Mouse (Mus musculus) heart, embryonic 15.5 days (tissue): Measurements from ENCODE around the gene Rcn3. TPM values are rescaled to one million over a fixed set of nuclear protein-coding genes. Genes with fewer than 3 reads are reported as not detected.
A peak's percentile ranks its signal among the peaks of the same experiment; 100 is the strongest.

Experiments used
- ATAC-seq: fragments of 200-750 bp; cut with Nextera tagmentation; replicated peaks from 2 replicates; pipeline ENCODE4 v1.8.0; 2017; ENCODE audit warnings: low read depth, moderate TSS enrichment; ENCODE audit not compliant: insufficient number of reproducible peaks, insufficient read depth, low FRiP score
- H3K27ac ChIP-seq: fragments of 300-500 bp; sonication (generic); 2 replicates; pipeline ENCODE4 v1.5.1; 2015; ENCODE audit warnings: mild to moderate bottlenecking, inconsistent platforms
- H3K27me3 ChIP-seq: fragments of 300-500 bp; sonication (generic); 2 replicates; pipeline ENCODE4 v1.6.1; 2015; ENCODE audit warnings: inconsistent platforms
- H3K36me3 ChIP-seq: fragments of 300-500 bp; sonication (generic); 2 replicates; pipeline ENCODE4 v1.6.1; 2015; ENCODE audit warnings: mild to moderate bottlenecking, inconsistent platforms
- H3K4me1 ChIP-seq: fragments of 300-500 bp; sonication (generic); replicated peaks from 2 replicates; pipeline ENCODE4 v1.6.1; 2015; ENCODE audit warnings: inconsistent platforms
- H3K4me2 ChIP-seq: fragments of 300-500 bp; sonication (generic); 2 replicates; pipeline ENCODE4 v1.6.1; 2015; ENCODE audit warnings: inconsistent platforms, mild to moderate bottlenecking, moderate library complexity
- H3K4me3 ChIP-seq: fragments of 300-500 bp; sonication (generic); 2 replicates; pipeline ENCODE4 v1.5.1; 2015; ENCODE audit warnings: mild to moderate bottlenecking, inconsistent platforms
- H3K9ac ChIP-seq: fragments of 300-500 bp; sonication (generic); 2 replicates; pipeline ENCODE4 v1.6.1; 2015; ENCODE audit warnings: mild to moderate bottlenecking, inconsistent platforms
- H3K9me3 ChIP-seq: fragments of 300-500 bp; sonication (generic); replicated peaks from 2 replicates; pipeline ENCODE4 v1.6.1; 2016; ENCODE audit warnings: inconsistent platforms
- WGBS: fragments of 180-500 bp; shearing (Covaris S2); methylation state at CpG from one replicate; pipeline ENCODE4 v1.1.7; 2015; ENCODE audit warnings: mixed read lengths; 5-methylcytosine and 5-hydroxymethylcytosine counted together
- polyA plus RNA-seq: library from polyadenylated mRNA; unstranded; fragments of >200 nt; fragmentation: Nextera tagmentation; extraction: Ambion mirVana; gene quantifications from 2 replicates; pipeline ENCODE4 v1.2.1, GENCODE M21; 2015

Rcn3 gene
- 223 and 285 TPM in 2 replicates for polyA plus RNA-seq

GRCm38 (mm10) chr7:45092048-45092447, at the start of gene Rcn3:
Gene Rcn3, minus strand, starts transcription at chr7:45092221.
- Histone ChIP-seq H3K9me3 (no peaks in the 10 kb centered on the region), H3K36me3 (peaks cover 19% of the 10 kb centered on the region), H3K27me3 (no peaks in the 10 kb centered on the region), H3K4me2 (peak within 1 kb of the TSS; percentile 73), H3K4me3 (peak within 1 kb of the TSS; percentile 59), H3K27ac (peak within 1 kb of the TSS; percentile 81), H3K9ac (peak within 1 kb of the TSS; percentile 54), H3K4me1 (peaks cover 23% of the 10 kb centered on the region)
- peak; percentile 94 for ATAC-seq
- WGBS, result under 1% methylated on average over 16 of the region's 16 CpGs

GRCm38 (mm10) chr7:45141319-45141718, 49.3 kb upstream of the Rcn3 start:
- Histone ChIP-seq H3K9me3 (no peaks in the 10 kb centered on the region), H3K27ac (no peak overlapping the region), H3K4me1 (peaks cover 4% of the 10 kb centered on the region; the same call in 1 of the 2 replicates), H3K27me3 (no peaks in the 10 kb centered on the region), H3K4me3 (no peak overlapping the region), H3K4me2 (no peak overlapping the region), H3K36me3 (0 out of 2 replicates have a peak, but pooled peaks cover 11% of the 10 kb centered on the region), H3K9ac (no peak overlapping the region)
- WGBS, result 89% methylated on average over 3 of the region's 3 CpGs
- ATAC-seq, result no peak

GRCm38 (mm10) chr7:45139904-45140723, 48.1 kb upstream of the Rcn3 start:
- Histone ChIP-seq H3K9ac (no peak overlapping the region), H3K9me3 (no peaks in the 10 kb centered on the region), H3K27ac (no peak overlapping the region), H3K4me2 (no peak overlapping the region), H3K27me3 (no peaks in the 10 kb centered on the region), H3K4me3 (no peak overlapping the region), H3K36me3 (0 out of 2 replicates have a peak, but pooled peaks cover 5% of the 10 kb centered on the region), H3K4me1 (peaks cover 9% of the 10 kb centered on the region)
- ATAC-seq, result no peak
- WGBS, result 70% methylated on average over 8 of the region's 8 CpGs

DNA sequence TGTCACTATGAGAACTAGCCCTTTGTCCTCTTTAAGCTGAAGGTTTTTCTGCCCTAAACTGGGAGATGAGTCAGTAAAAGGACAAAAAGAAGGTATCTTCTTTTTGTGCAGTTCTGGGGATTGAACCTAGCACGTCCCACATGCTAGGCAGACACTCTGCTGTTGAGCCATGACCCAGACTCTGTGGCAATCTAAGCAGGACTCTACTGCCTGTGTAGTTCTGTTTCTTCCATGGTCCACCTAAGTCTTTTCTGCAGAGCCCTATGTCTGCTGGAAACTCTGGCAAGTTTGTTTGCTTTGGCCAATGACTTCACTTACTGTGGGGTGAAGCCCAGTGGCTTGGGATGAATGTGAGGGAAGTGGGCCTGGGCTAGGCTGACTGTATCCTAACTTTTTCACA, 46.4 kb upstream of the Rcn3 start:
- Histone ChIP-seq H3K27ac (no peak overlapping the region), H3K4me3 (no peak overlapping the region), H3K9ac (no peak overlapping the region), H3K9me3 (no peaks in the 10 kb centered on the region), H3K27me3 (no peaks in the 10 kb centered on the region), H3K4me2 (no peak overlapping the region), H3K4me1 (peaks cover 20% of the 10 kb centered on the region), H3K36me3 (no peaks in the 10 kb centered on the region)
- 84% methylated on average over 1 of the region's 1 CpGs for WGBS
- ATAC-seq, result no peak

- WGBS, result 57% methylated on average over 12 of the region's 12 CpGs
- no peak for ATAC-seq
- Histone ChIP-seq H3K27me3 (no peaks in the 10 kb centered on the region), H3K9me3 (no peaks in the 10 kb centered on the region), H3K27ac (no peak overlapping the region), H3K9ac (no peak overlapping the region), H3K4me1 (peaks cover 20% of the 10 kb centered on the region), H3K4me2 (no peak overlapping the region), H3K36me3 (no peaks in the 10 kb centered on the region), H3K4me3 (no peak overlapping the region)
Measured at GRCm38 (mm10) chr7:45137171-45138006, 45.4 kb upstream of the Rcn3 start.

DNA sequence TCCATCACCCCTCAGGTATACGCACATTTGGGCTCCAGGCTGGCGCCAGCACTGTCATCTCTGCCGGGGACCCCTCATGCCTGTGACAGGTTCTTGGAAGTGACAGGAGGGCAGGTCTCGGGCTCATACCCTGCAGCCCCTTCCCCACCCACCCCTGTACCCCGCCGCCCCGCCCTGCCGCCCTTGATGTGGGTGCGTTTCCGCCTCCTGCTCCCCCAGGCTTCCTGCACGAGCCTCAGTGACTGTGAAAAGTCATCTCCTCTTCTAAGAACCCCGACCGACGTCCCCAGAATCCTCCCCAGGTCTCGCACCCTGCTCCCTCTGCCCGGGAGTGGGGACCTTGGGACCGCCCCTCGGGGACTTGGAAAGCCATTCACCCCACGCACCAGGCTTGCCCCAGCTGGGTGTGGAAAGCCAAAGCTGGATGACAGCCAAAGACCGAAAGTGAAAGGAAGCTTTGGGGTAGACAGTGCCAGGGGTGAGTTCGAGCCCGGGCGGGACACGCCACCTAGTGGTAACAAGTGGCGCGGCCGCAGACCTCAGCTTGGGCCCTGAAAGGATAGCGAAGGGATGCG, 44.1 kb upstream of the Rcn3 start, which contains the start of the genes Gm45713 and Flt3l:
Gene Gm45713 (minus strand): TSS at position 239 of the 575 bp plus-strand sequence.
Gene Flt3l (minus strand): TSS at position 440 of the 575 bp plus-strand sequence.
- H3K27ac ChIP-seq, result peak within 1 kb of the TSS; percentile 29; the same call in 1 of the 2 replicates
- H3K9ac ChIP-seq, result peak within 1 kb of the TSS; percentile 65
- peak within 1 kb of the TSS; percentile 78 for H3K4me2 ChIP-seq
- peak; percentile 77 for ATAC-seq
- WGBS, result 2% methylated on average over 29 of the region's 29 CpGs
- H3K4me3 ChIP-seq, result peak within 1 kb of the TSS; percentile 59
- no peaks in the 10 kb centered on the region for H3K36me3 ChIP-seq
- H3K9me3 ChIP-seq, result no peaks in the 10 kb centered on the region
- no peaks in the 10 kb centered on the region for H3K27me3 ChIP-seq
- peaks cover 20% of the 10 kb centered on the region for H3K4me1 ChIP-seq

- H3K9me3 ChIP-seq, result no peaks in the 10 kb centered on the region
- no peaks in the 10 kb centered on the region for H3K27me3 ChIP-seq
- ATAC-seq, result no peak
- H3K4me2 ChIP-seq, result peak overlapping the region; percentile 78
- WGBS, result 69% methylated on average over 3 of the region's 3 CpGs
- H3K9ac ChIP-seq, result no peak overlapping the region
- peaks cover 20% of the 10 kb centered on the region for H3K4me1 ChIP-seq
- H3K4me3 ChIP-seq, result peak overlapping the region; percentile 59
- H3K27ac ChIP-seq, result no peak overlapping the region
- H3K36me3 ChIP-seq, result no peaks in the 10 kb centered on the region
Measured at GRCm38 (mm10) chr7:45135370-45135769, 43.3 kb upstream of the Rcn3 start.

GRCm38 (mm10) chr7:45134544-45135026, 42.6 kb upstream of the Rcn3 start:
- Histone ChIP-seq H3K36me3 (no peaks in the 10 kb centered on the region), H3K27ac (no peak overlapping the region), H3K9ac (no peak overlapping the region), H3K27me3 (no peaks in the 10 kb centered on the region), H3K9me3 (no peaks in the 10 kb centered on the region), H3K4me2 (peak overlapping the region; percentile 78; the same call in 1 of the 2 replicates), H3K4me3 (no peak overlapping the region; the same call in 1 of the 2 replicates), H3K4me1 (peaks cover 25% of the 10 kb centered on the region)
- WGBS, result 13% methylated on average over 12 of the region's 12 CpGs
- ATAC-seq, result 0 out of 2 replicates have a peak, but pooled peaks have one; percentile 25

DNA sequence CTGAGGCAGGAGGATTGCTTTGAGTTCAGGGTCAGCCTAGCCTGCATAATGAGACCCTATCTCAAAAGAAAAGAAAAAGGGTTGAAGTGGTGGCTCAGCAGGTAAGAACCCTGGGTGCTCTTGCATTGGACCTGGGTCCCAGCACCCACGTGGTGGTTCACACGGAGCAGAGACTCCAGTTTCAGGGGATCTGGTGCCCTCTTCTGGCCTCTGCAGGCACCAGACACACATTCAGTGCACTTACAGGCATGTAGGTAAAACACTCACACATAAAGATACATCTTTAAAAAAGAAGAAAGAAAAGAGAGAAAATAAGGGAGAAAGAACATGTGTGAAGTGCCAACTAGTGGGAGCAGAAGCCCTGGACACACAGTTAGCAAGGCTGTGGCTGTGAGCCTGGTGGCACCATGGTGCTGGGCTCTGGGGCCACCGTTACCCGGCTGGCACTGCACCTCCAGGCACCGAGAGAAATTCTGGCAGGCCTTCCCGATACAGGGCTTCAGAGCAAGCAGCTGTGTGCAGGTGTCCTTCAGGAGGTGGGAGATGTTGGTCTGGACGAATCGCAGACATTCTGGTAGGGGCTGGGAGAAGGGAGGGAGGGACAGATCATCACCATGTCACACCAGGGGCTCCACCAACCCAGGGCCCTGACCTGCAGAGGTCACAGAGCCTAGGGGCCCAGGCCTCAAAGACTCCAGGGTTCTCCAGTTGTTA, 41.6 kb upstream of the Rcn3 start:
- Histone ChIP-seq H3K27ac (no peak overlapping the region), H3K4me3 (no peak overlapping the region), H3K36me3 (no peaks in the 10 kb centered on the region), H3K9ac (no peak overlapping the region), H3K9me3 (no peaks in the 10 kb centered on the region), H3K4me1 (peaks cover 29% of the 10 kb centered on the region), H3K27me3 (no peaks in the 10 kb centered on the region), H3K4me2 (no peak overlapping the region)
- 73% methylated on average over 8 of the region's 8 CpGs for WGBS
- no peak for ATAC-seq

GRCm38 (mm10) chr7:45131850-45132249, 39.8 kb upstream of the Rcn3 start:
- Histone ChIP-seq H3K4me3 (no peak overlapping the region), H3K4me2 (no peak overlapping the region), H3K4me1 (peaks cover 32% of the 10 kb centered on the region), H3K36me3 (peaks cover 7% of the 10 kb centered on the region), H3K27ac (no peak overlapping the region), H3K27me3 (no peaks in the 10 kb centered on the region), H3K9ac (no peak overlapping the region), H3K9me3 (no peaks in the 10 kb centered on the region)
- ATAC-seq, result no peak
- 59% methylated on average over 11 of the region's 11 CpGs for WGBS
